Mouse (Mus musculus): Measurements from ENCODE around the gene Atp6v1f. TPM values are rescaled to one million over a fixed set of nuclear protein-coding genes. Genes with fewer than 3 reads are reported as not detected.
A peak's percentile ranks its signal among the peaks of the same experiment; 100 is the strongest.

Atp6v1f gene
- polyA plus RNA-seq, 1 experiment, result 242 TPM

DNA sequence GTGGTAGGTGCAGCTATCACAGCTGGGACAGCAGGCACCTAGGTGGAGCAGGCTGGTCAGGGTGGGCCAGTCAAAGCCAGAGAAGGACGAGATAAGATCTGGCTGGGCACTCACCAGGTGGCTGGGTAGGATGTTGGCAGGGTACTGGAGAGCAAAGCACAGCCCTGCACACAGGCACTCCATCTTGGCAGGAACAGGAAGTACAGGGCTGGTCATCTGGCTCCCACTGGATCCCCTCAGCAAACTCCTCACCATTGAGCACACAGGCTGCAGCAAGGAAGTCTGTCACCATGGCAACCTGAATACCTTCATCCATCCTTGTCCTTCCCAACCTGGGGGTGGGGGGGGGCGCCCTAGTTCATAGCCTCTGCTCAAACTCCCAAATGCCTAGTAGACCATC lies 30.3 kb downstream of the Atp6v1f start:
- no peak for TF ChIP-seq GATA1 (IDR thresholded peaks at IDR 0.05; ENCODE audit: low read length)

DNA sequence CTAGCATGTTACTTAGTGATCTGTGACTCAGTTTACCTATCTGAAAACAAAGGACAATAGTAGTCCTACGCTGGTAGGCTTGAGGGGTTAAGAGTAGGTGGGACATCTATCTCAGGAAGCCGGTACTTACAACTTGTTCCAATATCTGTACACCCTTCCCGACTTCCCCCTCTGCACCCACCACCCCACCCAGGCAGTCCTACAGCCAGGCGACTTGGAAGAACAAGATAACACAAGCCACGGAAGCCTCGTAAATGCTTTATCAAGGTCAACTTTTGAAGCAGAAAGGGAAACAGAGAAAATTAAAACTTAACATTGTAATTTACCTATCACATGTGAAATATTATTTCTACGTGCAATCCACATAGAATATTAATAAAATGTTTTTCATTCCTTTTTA lies 32.7 kb downstream of the Atp6v1f start:
- TF ChIP-seq GATA1 (IDR thresholded peaks at IDR 0.05; ENCODE audit: low read length), result peak; percentile 16

DNA sequence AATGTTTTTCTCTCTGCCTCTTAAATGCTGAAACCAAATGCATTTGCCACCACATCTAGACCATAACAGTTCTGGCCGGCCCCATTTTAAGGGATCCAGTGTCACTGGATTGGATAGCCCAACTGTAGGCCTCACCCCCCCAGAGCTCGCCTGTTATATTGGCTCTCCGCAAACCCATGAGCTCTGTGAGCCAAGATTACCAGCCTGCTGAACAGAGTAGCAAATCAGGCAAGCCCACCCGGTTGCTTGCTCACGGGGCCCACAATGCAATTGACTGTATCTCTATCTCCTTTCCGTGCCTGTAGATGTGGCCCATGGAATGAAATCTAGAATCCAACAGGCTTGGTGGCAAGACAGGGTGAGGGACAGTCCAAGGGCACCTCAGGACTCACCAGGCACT lies 33.3 kb downstream of the Atp6v1f start:
- no peak for TF ChIP-seq GATA1 (IDR thresholded peaks at IDR 0.05; ENCODE audit: low read length)

DNA sequence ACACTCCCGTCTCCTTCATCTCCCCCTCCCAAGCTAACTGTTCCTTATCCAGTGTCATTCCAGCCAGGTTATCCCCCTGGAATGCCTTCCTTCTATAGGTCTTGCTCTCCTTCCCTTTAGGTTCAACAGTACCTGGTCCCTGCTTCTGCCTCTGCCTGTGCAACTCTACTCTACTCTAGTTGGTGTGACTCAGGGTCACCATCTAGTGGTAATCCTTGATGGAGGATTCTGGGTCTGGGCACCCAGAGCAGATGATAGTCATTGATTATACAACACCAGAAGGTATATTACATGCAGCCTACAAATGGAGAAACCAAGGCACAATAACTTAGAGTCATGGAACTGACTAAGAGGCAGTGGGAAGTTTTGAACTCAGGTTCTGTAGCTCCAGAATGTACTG lies 34.1 kb downstream of the Atp6v1f start:
- TF ChIP-seq GATA1 (IDR thresholded peaks at IDR 0.05; ENCODE audit: low read length), result no peak

DNA sequence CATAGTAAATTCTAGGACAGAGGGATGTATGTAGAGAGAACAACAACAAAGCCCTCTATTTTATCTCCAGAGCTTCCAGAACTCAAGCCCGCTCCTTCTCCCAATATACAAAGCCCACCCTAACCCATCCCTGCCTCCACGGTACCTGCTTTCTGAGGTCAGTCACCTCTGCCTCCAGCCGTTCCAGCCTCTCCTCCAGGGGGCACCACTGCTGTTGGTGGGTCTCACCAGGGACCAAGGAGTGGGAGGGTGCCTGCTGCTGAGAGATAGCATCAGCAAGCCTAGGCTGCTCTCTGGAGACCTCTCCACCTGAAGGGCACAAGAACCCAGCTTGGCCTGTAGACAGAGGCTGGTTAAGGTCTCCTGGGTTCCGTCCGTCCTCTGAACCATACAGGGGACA lies 38.0 kb downstream of the Atp6v1f start:
- no peak for TF ChIP-seq GATA1 (IDR thresholded peaks at IDR 0.05; ENCODE audit: low read length)

DNA sequence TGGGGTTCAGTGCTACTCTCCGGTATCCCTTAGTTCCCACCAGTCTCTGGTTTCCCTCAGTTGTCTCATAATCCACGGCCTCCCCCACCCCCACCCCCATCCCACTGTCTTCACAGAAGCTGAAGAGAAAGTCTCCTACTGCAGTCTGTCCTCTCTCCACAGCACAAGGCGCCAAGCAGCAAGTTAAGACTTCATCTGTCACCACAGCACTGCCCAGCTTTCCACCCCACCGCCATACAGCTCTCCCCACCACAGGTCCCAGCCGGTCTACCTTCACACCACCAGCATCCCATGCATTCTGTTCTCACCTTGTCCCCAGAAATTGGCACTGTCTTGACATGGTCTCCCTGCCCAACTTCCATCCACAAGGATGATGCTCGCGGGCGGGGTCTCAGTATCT lies 39.3 kb downstream of the Atp6v1f start:
- TF ChIP-seq GATA1 (IDR thresholded peaks at IDR 0.05; ENCODE audit: low read length), result no peak

DNA sequence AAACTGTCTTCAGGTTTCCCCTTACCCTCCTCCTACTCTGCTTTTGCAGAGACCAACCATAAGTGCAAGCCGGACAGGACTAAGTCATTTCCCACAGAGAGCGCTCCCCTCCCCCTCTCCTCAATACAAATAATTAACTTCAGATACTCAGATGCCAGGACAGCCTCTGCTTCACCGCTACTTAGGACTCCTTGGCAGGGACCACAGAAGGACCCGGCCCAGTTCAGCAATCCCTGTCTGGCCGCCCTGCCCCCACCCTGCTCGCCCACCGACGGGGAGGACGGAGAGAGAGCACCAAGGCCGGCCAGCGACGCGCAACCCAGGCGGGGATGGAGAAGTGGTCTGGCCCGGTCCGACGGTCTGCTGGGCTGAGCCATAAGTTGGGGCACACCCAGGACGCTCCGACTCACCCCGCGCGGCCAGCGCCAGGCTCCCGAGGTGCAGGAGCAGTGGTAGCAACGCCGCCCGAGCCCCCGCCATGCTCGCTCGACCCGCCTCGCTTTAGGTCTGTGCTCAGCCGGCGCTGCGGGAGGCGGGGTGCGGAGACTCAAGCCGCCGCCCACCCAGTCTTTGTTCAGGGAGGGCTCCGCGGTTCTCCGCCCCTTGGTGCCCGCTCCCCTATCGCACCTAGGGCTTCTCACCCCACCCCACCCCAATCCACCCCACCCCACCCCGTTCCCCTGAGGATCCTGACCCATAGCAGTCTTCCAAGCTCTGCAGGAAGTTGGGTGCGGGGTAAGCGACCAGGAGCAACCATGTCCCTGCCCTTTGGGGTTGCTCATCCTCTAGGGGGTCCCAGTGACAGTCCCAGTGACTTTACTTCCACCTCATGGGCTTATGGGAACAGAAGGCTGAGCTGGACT lies 40.2 kb downstream of the Atp6v1f start, which contains the start of gene Kcp:
Gene Kcp (minus strand): TSS at position 506 of the 863 bp plus-strand sequence.
- TF ChIP-seq GATA1 (IDR thresholded peaks at IDR 0.05; ENCODE audit: low read length), result no peak

DNA sequence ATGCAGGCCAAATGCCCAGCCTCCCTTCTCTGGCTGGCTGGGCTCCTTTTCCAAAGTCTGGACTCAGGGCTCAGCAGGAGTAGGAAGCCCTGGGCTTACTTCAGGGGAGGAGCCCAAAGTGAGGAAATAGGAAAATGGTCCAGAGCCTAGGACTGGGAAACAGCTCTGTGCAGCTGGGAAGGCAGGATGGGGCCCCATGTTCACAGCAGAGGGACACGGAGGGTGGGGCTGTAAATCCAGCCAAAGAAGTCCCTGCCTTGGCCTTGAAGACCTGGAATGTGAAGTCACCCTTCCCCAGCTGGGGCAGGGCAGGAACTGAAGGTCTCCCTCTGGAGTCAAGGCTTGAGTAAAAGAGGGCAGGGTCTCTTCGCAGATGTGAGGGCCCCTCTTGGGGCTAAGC lies 41.6 kb downstream of the Atp6v1f start:
- no peak for TF ChIP-seq GATA1 (IDR thresholded peaks at IDR 0.05; ENCODE audit: low read length)

DNA sequence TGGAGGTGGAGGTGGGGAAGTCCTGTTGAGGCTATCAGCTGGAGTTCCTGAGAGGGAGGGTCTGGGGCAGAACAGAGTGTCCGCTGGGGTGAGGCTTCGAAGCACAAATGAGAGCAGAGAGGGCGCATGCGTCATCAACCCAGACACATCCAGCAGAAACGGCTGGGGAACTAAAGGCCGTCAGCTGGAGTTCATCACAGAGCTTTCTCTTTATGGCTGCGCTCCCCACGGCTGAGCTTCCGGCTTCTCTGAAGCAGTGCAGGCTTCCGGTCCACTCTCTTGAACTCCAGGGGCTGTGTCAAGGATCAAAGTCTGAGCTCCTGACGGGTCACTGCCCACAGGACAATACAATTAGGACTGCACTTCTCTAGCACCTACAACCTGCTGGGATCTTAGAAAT lies 45.8 kb downstream of the Atp6v1f start:
- no peak for TF ChIP-seq GATA1 (IDR thresholded peaks at IDR 0.05; ENCODE audit: low read length)

DNA sequence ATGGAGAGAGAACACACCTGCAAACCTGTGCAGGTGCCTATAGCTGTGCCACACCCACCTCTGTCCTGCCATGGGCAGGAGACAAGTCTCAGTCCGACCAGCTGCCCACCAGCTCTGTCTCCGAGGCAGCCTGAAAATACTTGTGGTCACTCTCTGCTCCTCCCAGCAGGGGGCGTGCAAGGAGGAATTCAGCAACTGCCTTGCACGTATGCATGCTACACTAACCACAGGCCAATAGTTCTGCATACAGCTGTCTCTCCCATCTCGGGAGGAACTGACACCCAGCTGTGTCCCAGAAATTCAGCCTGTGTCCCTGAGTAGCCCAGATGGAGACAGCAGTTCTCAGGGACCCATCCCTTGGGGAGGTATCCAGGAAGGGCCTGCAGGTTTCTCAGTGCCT lies 49.6 kb downstream of the Atp6v1f start:
- TF ChIP-seq GATA1 (IDR thresholded peaks at IDR 0.05; ENCODE audit: low read length), result no peak

Other genes with a start within 250 kb of the Atp6v1f start
- gene Hilpda, start 195.2 kb upstream of the Atp6v1f start, polyA plus RNA-seq (2012), result 35.8 and 44.6 TPM in 2 replicates
- gene Fam71f2, start 188.1 kb upstream of the Atp6v1f start, polyA plus RNA-seq (2012), result 0.10 TPM in 1 of 2 replicates, not detected in the other
- gene Fam71f1, start 148.6 kb upstream of the Atp6v1f start, polyA plus RNA-seq (2012), result not detected in 2 replicates
- gene Calu, start 119.6 kb upstream of the Atp6v1f start, polyA plus RNA-seq (2012), result 11.3 and 11.7 TPM in 2 replicates
- not detected in 2 replicates for gene Opn1sw, start 79.2 kb upstream of the Atp6v1f start, polyA plus RNA-seq (2012)
- not detected in 2 replicates for gene Ccdc136, start 71.4 kb upstream of the Atp6v1f start, polyA plus RNA-seq (2012)
- 0.14 and 0.15 TPM in 2 replicates for gene Flnc, start 34.5 kb upstream of the Atp6v1f start, polyA plus RNA-seq (2012)
- gene Atp6v1fnb, start 3.7 kb downstream of the Atp6v1f start, polyA plus RNA-seq (2012), result not detected in 2 replicates
- 0.59 and 0.71 TPM in 2 replicates for gene Kcp, start 40.2 kb downstream of the Atp6v1f start, polyA plus RNA-seq (2012)
- 2.1 and 2.6 TPM in 2 replicates for gene Irf5, start 58.9 kb downstream of the Atp6v1f start, polyA plus RNA-seq (2012)
- gene Tnpo3, start 142.2 kb downstream of the Atp6v1f start, polyA plus RNA-seq (2012), result 57.7 and 102 TPM in 2 replicates
- 31.8 and 44.5 TPM in 2 replicates for gene Tspan33, start 226.5 kb downstream of the Atp6v1f start, polyA plus RNA-seq (2012)